Mouse (Mus musculus): ENCODE measurements around the gene Ankrd6. TPM values are rescaled to one million over a fixed set of nuclear protein-coding genes. Genes with fewer than 3 reads are reported as not detected.
"Not testable (repeated sequence)": the region's sequence is repeated elsewhere in the genome, so short reads cannot be mapped to it uniquely, and the experiment has no call there.

Gene Ankrd6
- polyA plus RNA-seq, 1 experiment from 2014 or later = 20.8 TPM

DNA sequence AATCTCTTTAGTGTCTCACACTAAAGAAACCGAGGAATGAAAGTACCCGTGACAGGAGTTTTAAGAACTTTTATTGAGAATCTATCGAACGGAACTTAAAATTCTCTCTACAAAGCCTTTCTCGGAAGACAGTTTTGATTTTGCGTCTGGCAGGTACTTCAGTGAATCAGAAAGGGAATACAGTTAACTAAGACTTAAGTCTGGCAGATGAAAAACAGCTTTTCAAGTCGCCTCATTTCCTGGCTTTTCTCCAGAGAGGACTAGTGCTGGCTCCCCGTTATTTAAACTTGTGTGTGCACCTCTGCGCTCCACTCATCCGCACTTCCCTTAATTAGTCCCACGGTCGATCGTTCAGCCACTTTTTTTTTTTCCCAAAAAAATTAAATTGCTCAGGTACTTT is 33.6 kb upstream of the Ankrd6 start:
- Histone ChIP-seq H3K4me3 (ENCODE audit: low read depth, low read length) (peak overlapping the region; percentile 94), H3K4me2 (ENCODE audit: low read depth, low read length) (peak overlapping the region; percentile 87), H3K9ac (replicated peaks; ENCODE audit: low read depth, low read length) (peak overlapping the region; percentile 88), H3K27me3 (ENCODE audit: control insufficient read depth, insufficient read depth, low read length) (no peaks in the 10 kb centered on the region), H3K4me1 (ENCODE audit: control insufficient read depth, insufficient read depth, low read length) (peaks cover 13% of the 10 kb centered on the region; the same call in 1 of the 2 replicates), H3K27ac (ENCODE audit: low read depth, low read length) (peak overlapping the region; percentile 89), H3K36me3 (ENCODE audit: control insufficient read depth, insufficient read depth, low read length) (no peaks in the 10 kb centered on the region), H3K9me3 (ENCODE audit: control insufficient read depth, low read length) (no peaks in the 10 kb centered on the region)
- ATAC-seq (ENCODE audit: low read depth) = no peak
- WGBS = under 1% methylated on average over 13 of the region's 13 CpGs

DNA sequence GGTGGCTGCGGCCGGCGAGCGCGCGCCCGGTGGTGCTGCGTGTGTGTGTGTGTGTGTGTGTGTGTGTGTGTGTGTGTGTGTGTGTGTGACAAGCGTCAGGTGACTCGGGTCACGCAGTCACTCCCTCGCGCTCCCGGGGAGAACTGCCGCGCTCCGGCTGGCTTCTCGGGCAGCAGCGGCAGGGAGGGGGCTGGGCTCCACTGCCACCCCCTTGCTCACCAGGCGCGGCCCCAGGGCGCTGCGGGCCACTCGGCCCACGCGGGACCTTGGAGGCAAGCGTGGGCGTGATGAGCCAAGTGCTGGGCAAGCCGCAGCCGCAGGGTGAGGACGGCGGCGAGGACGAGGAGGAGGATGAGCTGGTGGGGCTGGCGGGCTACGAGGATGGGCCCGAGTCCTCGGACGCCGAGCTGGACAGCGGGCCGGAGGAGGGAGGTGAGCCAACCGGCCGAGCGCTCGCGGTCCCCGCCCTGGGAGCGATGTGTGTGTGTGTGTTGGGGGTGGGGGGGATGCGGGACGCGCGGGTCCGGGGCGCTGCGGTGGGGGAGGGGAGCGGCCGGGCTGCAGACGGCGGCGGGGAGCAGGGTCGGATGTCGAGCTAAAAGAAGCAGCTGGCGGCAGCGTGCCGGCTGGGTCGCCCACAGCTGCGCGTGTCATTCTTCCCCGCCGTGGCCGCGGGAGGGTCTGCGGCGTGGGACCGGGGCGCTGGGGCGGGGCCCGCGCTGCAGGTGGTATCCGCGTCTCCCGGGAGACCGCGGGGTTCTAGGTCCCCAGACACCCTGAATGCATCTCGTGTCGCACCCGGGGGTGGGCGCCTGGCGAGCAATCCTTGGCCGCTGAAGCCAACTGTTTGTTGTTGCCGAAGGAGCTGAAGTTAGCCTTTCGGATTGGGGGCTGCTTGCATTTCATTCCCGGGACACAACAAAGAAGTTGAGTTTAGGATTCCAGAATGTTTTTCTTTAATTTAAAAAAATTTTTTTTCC is 32.8 kb upstream of the Ankrd6 start:
- H3K36me3 ChIP-seq (ENCODE audit: control insufficient read depth, insufficient read depth, low read length) = no peaks in the 10 kb centered on the region
- under 1% methylated on average over 77 of the region's 94 CpGs for WGBS
- H3K27me3 ChIP-seq (ENCODE audit: control insufficient read depth, insufficient read depth, low read length) = no peaks in the 10 kb centered on the region
- peak overlapping the region; percentile 88 for H3K9ac ChIP-seq (replicated peaks; ENCODE audit: low read depth, low read length)
- H3K4me1 ChIP-seq (ENCODE audit: control insufficient read depth, insufficient read depth, low read length) = peaks cover 13% of the 10 kb centered on the region; the same call in 1 of the 2 replicates
- peak overlapping the region; percentile 94 for H3K4me3 ChIP-seq (ENCODE audit: low read depth, low read length)
- ATAC-seq (ENCODE audit: low read depth) = peak; percentile 76
- peak overlapping the region; percentile 87 for H3K4me2 ChIP-seq (ENCODE audit: low read depth, low read length)
- H3K27ac ChIP-seq (ENCODE audit: low read depth, low read length) = peak overlapping the region; percentile 89
- H3K9me3 ChIP-seq (ENCODE audit: control insufficient read depth, low read length) = no peaks in the 10 kb centered on the region

DNA sequence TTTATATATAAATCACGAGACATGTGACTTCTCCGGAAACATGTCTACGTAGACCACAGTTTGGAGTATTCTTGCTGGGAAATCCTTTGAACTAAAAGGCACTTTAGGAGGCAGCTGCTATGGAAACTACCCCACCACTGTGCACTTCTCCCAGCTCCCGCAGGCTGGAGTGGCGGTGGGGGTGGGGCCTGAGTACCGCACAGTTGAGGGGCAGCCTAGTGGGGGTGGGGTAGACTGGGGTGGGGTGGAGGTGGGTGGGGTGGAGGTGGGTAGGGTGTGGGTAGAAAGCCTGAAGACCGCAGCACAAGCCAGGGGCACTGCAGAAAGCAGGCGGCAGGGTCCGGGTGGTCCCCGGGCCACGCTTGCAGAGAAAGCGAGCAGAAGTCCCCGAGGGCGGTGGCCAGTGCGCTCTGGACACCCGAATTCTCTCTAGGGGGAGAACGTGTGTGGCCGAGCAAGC is 32.1 kb upstream of the Ankrd6 start, which contains the start of gene Rragd:
TSS of gene Rragd (plus strand) at position 322 of the 460 bp plus-strand sequence.
- WGBS = under 1% methylated on average over 18 of the region's 18 CpGs
- Histone ChIP-seq H3K4me1 (ENCODE audit: control insufficient read depth, insufficient read depth, low read length) (peaks cover 13% of the 10 kb centered on the region; the same call in 1 of the 2 replicates), H3K4me2 (ENCODE audit: low read depth, low read length) (peak within 1 kb of the TSS; percentile 87), H3K27ac (ENCODE audit: low read depth, low read length) (peak within 1 kb of the TSS; percentile 89), H3K9me3 (ENCODE audit: control insufficient read depth, low read length) (no peaks in the 10 kb centered on the region), H3K27me3 (ENCODE audit: control insufficient read depth, insufficient read depth, low read length) (no peaks in the 10 kb centered on the region), H3K36me3 (ENCODE audit: control insufficient read depth, insufficient read depth, low read length) (no peaks in the 10 kb centered on the region), H3K9ac (replicated peaks; ENCODE audit: low read depth, low read length) (peak within 1 kb of the TSS; percentile 88), H3K4me3 (ENCODE audit: low read depth, low read length) (peak within 1 kb of the TSS; percentile 94)
- peak; percentile 87 for ATAC-seq (ENCODE audit: low read depth)

DNA sequence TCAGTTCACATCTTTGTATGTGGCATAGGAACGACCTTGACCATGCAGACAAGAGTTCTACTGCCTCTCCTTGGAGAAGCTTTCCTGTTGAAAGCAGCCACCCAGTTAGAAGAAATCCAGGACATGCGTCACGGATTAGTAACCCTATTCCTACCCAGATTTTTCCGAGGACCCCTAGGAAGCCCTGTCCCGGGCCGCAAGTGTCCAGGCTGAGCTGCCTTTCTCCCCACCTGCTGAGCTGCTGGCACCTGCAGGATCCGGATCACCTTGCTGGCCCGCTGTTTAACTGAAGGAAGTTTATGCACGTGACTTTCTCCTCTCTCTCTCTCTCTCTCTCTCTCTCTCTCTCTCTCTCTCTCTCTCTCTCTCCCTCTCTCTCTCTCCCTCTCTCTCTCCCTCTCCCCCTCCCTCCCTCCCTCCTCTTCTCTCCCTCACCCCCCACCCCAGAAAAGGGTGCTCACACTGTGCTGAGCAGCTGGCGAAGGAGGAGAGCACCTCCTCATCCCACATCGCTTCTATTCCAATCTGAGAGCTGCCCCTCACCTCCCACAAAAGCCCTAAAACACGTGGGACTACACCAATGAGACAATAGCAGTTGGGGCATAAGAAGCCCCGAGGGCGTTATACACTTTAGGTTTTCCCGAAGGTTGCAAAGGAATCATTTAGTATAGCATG is 31.5 kb upstream of the Ankrd6 start:
- H3K9me3 ChIP-seq (ENCODE audit: control insufficient read depth, low read length) = no peaks in the 10 kb centered on the region
- 0 out of 2 replicates have a peak overlapping the region, but pooled peaks have one; percentile 88 for H3K9ac ChIP-seq (replicated peaks; ENCODE audit: low read depth, low read length)
- H3K27ac ChIP-seq (ENCODE audit: low read depth, low read length) = peak overlapping the region; percentile 89
- H3K4me1 ChIP-seq (ENCODE audit: control insufficient read depth, insufficient read depth, low read length) = peaks cover 13% of the 10 kb centered on the region; the same call in 1 of the 2 replicates
- ATAC-seq (ENCODE audit: low read depth) = peak; percentile 55
- H3K4me3 ChIP-seq (ENCODE audit: low read depth, low read length) = peak overlapping the region; percentile 94
- H3K27me3 ChIP-seq (ENCODE audit: control insufficient read depth, insufficient read depth, low read length) = no peaks in the 10 kb centered on the region
- no peaks in the 10 kb centered on the region for H3K36me3 ChIP-seq (ENCODE audit: control insufficient read depth, insufficient read depth, low read length)
- 2% methylated on average over 15 of the region's 15 CpGs for WGBS
- peak overlapping the region; percentile 87 for H3K4me2 ChIP-seq (ENCODE audit: low read depth, low read length)

DNA sequence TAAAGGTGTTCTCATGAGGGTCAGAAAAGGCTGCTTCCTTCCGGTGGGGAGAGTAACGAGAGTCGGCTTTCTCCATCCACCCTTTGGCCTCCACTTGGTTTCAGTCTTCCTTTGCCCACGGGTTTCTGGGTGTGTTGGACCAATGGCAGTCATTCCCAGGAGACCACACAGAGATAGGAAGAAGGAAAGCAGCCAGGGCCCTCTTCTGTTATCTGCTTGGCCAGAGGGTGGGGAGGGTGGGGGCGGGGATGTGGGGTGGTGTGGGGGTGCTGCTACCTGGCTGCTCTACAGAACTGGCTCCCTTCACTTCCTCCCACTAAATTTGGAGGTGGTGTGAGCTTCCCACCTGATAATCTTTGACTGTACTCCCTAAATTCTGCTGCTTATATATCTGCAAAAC is 31.0 kb upstream of the Ankrd6 start:
- no peaks in the 10 kb centered on the region for H3K9me3 ChIP-seq (ENCODE audit: control insufficient read depth, low read length)
- no peak overlapping the region for H3K9ac ChIP-seq (replicated peaks; ENCODE audit: low read depth, low read length)
- H3K4me1 ChIP-seq (ENCODE audit: control insufficient read depth, insufficient read depth, low read length) = peaks cover 13% of the 10 kb centered on the region; the same call in 1 of the 2 replicates
- no peak overlapping the region; the same call in 1 of the 2 replicates for H3K4me2 ChIP-seq (ENCODE audit: low read depth, low read length)
- no peak for ATAC-seq (ENCODE audit: low read depth)
- H3K36me3 ChIP-seq (ENCODE audit: control insufficient read depth, insufficient read depth, low read length) = no peaks in the 10 kb centered on the region
- H3K27me3 ChIP-seq (ENCODE audit: control insufficient read depth, insufficient read depth, low read length) = no peaks in the 10 kb centered on the region
- 32% methylated on average over 5 of the region's 5 CpGs for WGBS
- no peak overlapping the region for H3K4me3 ChIP-seq (ENCODE audit: low read depth, low read length)
- no peak overlapping the region for H3K27ac ChIP-seq (ENCODE audit: low read depth, low read length)

DNA sequence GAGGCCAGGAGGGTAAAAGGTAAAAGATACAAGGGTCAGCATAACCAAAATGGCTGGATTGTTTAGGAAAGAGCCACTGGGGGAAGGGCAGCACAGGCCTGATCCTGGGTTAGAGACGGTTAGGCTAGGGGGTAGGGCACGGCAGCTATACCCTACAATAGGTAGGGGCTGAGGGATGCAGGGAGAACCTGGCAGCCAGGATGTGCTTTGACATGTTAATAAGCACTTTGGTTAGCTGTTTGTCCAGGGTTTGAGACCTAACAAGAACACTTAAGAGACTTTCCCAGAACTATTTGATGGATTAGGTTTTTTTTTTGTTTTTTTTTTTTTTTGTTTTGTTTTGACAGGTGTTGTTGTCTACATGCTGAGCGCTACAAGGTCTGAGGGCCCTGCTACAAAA is 29.4 kb upstream of the Ankrd6 start:
- 77% methylated on average over 3 of the region's 3 CpGs for WGBS
- H3K4me3 ChIP-seq (ENCODE audit: low read depth, low read length) = no peak overlapping the region
- H3K4me2 ChIP-seq (ENCODE audit: low read depth, low read length) = no peak overlapping the region
- H3K27ac ChIP-seq (ENCODE audit: low read depth, low read length) = no peak overlapping the region
- no peak overlapping the region for H3K9ac ChIP-seq (replicated peaks; ENCODE audit: low read depth, low read length)
- no peaks in the 10 kb centered on the region for H3K36me3 ChIP-seq (ENCODE audit: control insufficient read depth, insufficient read depth, low read length)
- no peaks in the 10 kb centered on the region for H3K9me3 ChIP-seq (ENCODE audit: control insufficient read depth, low read length)
- ATAC-seq (ENCODE audit: low read depth) = no peak
- peaks cover 5% of the 10 kb centered on the region; the same call in 1 of the 2 replicates for H3K4me1 ChIP-seq (ENCODE audit: control insufficient read depth, insufficient read depth, low read length)
- H3K27me3 ChIP-seq (ENCODE audit: control insufficient read depth, insufficient read depth, low read length) = no peaks in the 10 kb centered on the region

DNA sequence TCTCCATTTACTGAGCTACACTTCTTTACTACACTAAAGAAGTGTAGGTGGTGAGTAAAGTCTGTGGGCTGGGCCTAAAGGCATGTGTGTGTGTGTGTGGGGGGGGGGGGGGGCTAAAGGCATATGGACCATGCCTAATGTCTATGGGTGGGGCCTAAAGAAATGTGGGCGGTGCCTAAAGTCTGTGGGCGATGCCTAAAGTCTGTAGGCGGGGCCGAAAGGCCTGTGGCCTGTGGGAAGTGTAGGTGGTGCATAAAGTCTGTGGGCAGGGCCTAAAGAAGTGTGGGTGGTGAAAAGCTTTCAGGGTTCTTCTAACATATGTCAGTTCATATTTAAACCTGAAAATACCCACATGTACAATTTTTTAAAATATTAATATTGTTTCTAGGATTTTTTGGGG is 26.7 kb upstream of the Ankrd6 start:
- H3K27ac ChIP-seq (ENCODE audit: low read depth, low read length) = no peak overlapping the region
- no peaks in the 10 kb centered on the region for H3K36me3 ChIP-seq (ENCODE audit: control insufficient read depth, insufficient read depth, low read length)
- H3K9me3 ChIP-seq (ENCODE audit: control insufficient read depth, low read length) = no peaks in the 10 kb centered on the region
- ATAC-seq (ENCODE audit: low read depth) = no peak
- H3K27me3 ChIP-seq (ENCODE audit: control insufficient read depth, insufficient read depth, low read length) = no peaks in the 10 kb centered on the region
- 88% methylated on average over 4 of the region's 4 CpGs for WGBS
- H3K9ac ChIP-seq (replicated peaks; ENCODE audit: low read depth, low read length) = no peak overlapping the region
- H3K4me2 ChIP-seq (ENCODE audit: low read depth, low read length) = no peak overlapping the region
- H3K4me1 ChIP-seq (ENCODE audit: control insufficient read depth, insufficient read depth, low read length) = 0 out of 2 replicates have a peak, but pooled peaks cover 4% of the 10 kb centered on the region
- no peak overlapping the region for H3K4me3 ChIP-seq (ENCODE audit: low read depth, low read length)

DNA sequence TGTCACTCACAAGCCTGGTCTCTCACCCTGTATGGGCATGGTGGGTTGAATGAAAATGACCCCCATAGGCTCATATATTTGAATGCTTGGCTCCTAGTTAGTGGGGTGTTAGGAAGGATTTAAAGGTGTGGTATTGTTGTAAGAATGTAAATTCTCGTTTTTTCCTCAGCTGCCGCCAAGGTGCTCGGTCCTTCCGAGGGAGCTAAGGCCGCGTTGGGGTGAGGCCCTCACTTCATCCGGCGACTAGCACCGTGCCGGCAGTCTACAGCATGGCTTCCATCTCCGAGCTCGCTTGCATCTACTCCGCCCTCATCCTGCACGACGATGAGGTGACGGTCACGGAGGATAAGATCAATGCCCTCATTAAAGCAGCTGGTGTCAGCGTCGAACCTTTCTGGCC is 14.0 kb upstream of the Ankrd6 start:
- H3K4me2 ChIP-seq (ENCODE audit: low read depth, low read length); H3K9ac ChIP-seq (replicated peaks; ENCODE audit: low read depth, low read length); H3K9me3 ChIP-seq (ENCODE audit: control insufficient read depth, low read length); H3K4me3 ChIP-seq (ENCODE audit: low read depth, low read length); H3K4me1 ChIP-seq (ENCODE audit: control insufficient read depth, insufficient read depth, low read length); H3K27me3 ChIP-seq (ENCODE audit: control insufficient read depth, insufficient read depth, low read length); ATAC-seq (ENCODE audit: low read depth); H3K36me3 ChIP-seq (ENCODE audit: control insufficient read depth, insufficient read depth, low read length); H3K27ac ChIP-seq (ENCODE audit: low read depth, low read length): not testable (repeated sequence)
- 91% methylated on average over 19 of the region's 19 CpGs for WGBS

Measured in neural tube, embryonic 14.5 days (tissue).